Mouse (Mus musculus): ENCODE measurements around the gene Acvr1b.

DNA sequence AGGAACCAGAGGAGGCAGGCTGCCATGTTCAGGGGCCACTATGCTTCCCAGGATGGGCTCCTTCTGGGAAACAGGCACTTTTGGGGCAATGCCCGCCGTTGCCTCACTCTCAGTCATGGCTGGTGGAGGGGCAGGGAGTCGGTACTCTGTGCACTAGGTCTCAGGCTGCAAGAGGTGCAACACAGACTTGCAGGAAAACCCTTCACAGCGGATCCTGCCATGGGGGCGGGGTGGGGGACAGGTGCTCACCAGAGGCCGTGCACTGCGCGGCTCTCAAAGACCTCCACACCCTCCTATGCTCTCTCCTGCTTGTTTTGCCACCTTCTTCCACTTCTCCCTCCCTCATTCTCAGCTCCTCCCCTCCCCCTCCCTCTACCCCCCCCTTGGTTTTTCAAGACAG is 31.2 kb upstream of the Acvr1b start:
- TF ChIP-seq CTCF (IDR thresholded peaks at IDR 0.05) (no peak), EP300 (IDR thresholded peaks at IDR 0.05) (no peak)

All from lung, postnatal 0 days (tissue).